Mouse (Mus musculus) liver, embryonic 16.5 days (tissue): ENCODE measurements around the gene H2al1e. TPM values are rescaled to one million over a fixed set of nuclear protein-coding genes. Genes with fewer than 3 reads are reported as not detected.
"Not testable (repeated sequence)": the region's sequence is repeated elsewhere in the genome, so short reads cannot be mapped to it uniquely, and the experiment has no call there.

ENCODE experiments used
- ATAC-seq: fragments of 200-750 bp; cut with Nextera tagmentation; 2 replicates; pipeline ENCODE4 v1.8.0; 2017; ENCODE audit warnings: low read depth, mild to moderate bottlenecking, moderate number of reproducible peaks, moderate library complexity
- H3K27ac ChIP-seq: fragments of 300-500 bp; sonication (generic); 2 replicates; pipeline ENCODE4 v1.5.1; 2014; ENCODE audit warnings: mild to moderate bottlenecking, low read length
- H3K27me3 ChIP-seq: fragments of 300-500 bp; sonication (generic); 2 replicates; pipeline ENCODE4 v1.6.1; 2014; ENCODE audit warnings: low read depth, low read length, mixed read lengths; ENCODE audit not compliant: control insufficient read depth, insufficient read depth
- H3K36me3 ChIP-seq: fragments of 300-500 bp; sonication (generic); 2 replicates; pipeline ENCODE4 v1.6.1; 2014; ENCODE audit warnings: mild to moderate bottlenecking; ENCODE audit not compliant: control insufficient read depth, insufficient read depth
- H3K4me1 ChIP-seq: fragments of 300-500 bp; sonication (generic); 2 replicates; pipeline ENCODE4 v1.6.1; 2014; ENCODE audit warnings: low read depth, low read length, mixed read lengths; ENCODE audit not compliant: control insufficient read depth
- H3K4me2 ChIP-seq: fragments of 300-500 bp; sonication (generic); 2 replicates; pipeline ENCODE4 v1.6.1; 2014; ENCODE audit warnings: low read depth, low read length, mixed read lengths
- H3K4me3 ChIP-seq: fragments of 300-500 bp; sonication (generic); 2 replicates; pipeline ENCODE4 v1.5.1; 2014; ENCODE audit warnings: low read depth, mild to moderate bottlenecking, low read length
- H3K9ac ChIP-seq: fragments of 300-500 bp; sonication (generic); 2 replicates; pipeline ENCODE4 v1.6.1; 2014; ENCODE audit warnings: low read depth, low read length
- H3K9me3 ChIP-seq: fragments of 300-500 bp; sonication (generic); replicated peaks from 2 replicates; pipeline ENCODE4 v1.6.1; 2016; ENCODE audit warnings: low read length; ENCODE audit not compliant: control insufficient read depth
- WGBS: fragments of 180-500 bp; shearing (Covaris S2); extraction: QIAGEN DNeasy Blood & Tissue Kit; methylation state at CpG from one replicate; pipeline ENCODE4 v1.1.7; 2014; ENCODE audit not compliant: insufficient replicate concordance; 5-methylcytosine and 5-hydroxymethylcytosine counted together
- polyA plus RNA-seq: library from polyadenylated mRNA; unstranded; fragments of >200 nt; fragmentation: Nextera tagmentation; extraction: Ambion mirVana; gene quantifications from 2 replicates; pipeline ENCODE4 v1.2.1, GENCODE M21; 2015

Gene H2al1e
- polyA plus RNA-seq, 1 experiment from 2014 or later: not detected

- ATAC-seq, H3K27ac ChIP-seq, H3K9me3 ChIP-seq, H3K4me1 ChIP-seq, H3K4me3 ChIP-seq, H3K4me2 ChIP-seq, H3K9ac ChIP-seq, H3K27me3 ChIP-seq, H3K36me3 ChIP-seq: not testable (repeated sequence)
- WGBS: no CpG with 5 or more reads among the region's 3 CpGs
Measured at GRCm38 (mm10) chrX:11298957-11299356, 12.8 kb upstream of the H2al1e start, which contains the start of gene H2al1a. H2al1a (plus strand) TSS chrX:11299257.

- H3K4me3 ChIP-seq, H3K36me3 ChIP-seq, H3K9me3 ChIP-seq, H3K27me3 ChIP-seq, H3K4me1 ChIP-seq, ATAC-seq, H3K4me2 ChIP-seq, H3K9ac ChIP-seq, H3K27ac ChIP-seq: not testable (repeated sequence)
- 62% methylated on average over 1 of the region's 3 CpGs for WGBS
Measured at GRCm38 (mm10) chrX:11302132-11302531, 9.6 kb upstream of the H2al1e start, which contains the start of gene H2al1b. H2al1b (plus strand) TSS chrX:11302432.

- not testable (repeated sequence) for H3K4me2 ChIP-seq, H3K4me1 ChIP-seq, ATAC-seq, H3K36me3 ChIP-seq, H3K27me3 ChIP-seq, H3K9me3 ChIP-seq, H3K4me3 ChIP-seq, H3K9ac ChIP-seq, H3K27ac ChIP-seq
- 60% methylated on average over 1 of the region's 6 CpGs for WGBS
Measured at GRCm38 (mm10) chrX:11305355-11305754, 6.4 kb upstream of the H2al1e start, which contains the start of gene H2al1c. H2al1c (plus strand) TSS chrX:11305655.

- WGBS: no CpG with 5 or more reads among the region's 6 CpGs
Measured at GRCm38 (mm10) chrX:11308524-11308923, 3.2 kb upstream of the H2al1e start, which contains the start of gene H2al1d. H2al1d (plus strand) TSS chrX:11308824.

GRCm38 (mm10) chrX:11314858-11315257, 3.1 kb downstream of the H2al1e start, which contains the start of gene H2al1f:
H2al1f (plus strand) TSS chrX:11315158.
- H3K9ac ChIP-seq, H3K9me3 ChIP-seq, H3K4me2 ChIP-seq, H3K27ac ChIP-seq, H3K36me3 ChIP-seq, H3K4me1 ChIP-seq, H3K27me3 ChIP-seq, H3K4me3 ChIP-seq, ATAC-seq: not testable (repeated sequence)
- WGBS: no CpG with 5 or more reads among the region's 6 CpGs

More at GRCm38 (mm10) chrX:11308524-11308923, 3.2 kb upstream of the H2al1e start, which contains the start of gene H2al1d:
- ATAC-seq, H3K4me3 ChIP-seq, H3K27me3 ChIP-seq, H3K4me1 ChIP-seq, H3K4me2 ChIP-seq, H3K9ac ChIP-seq, H3K36me3 ChIP-seq, H3K27ac ChIP-seq, H3K9me3 ChIP-seq: not testable (repeated sequence)

- no CpG with 5 or more reads among the region's 3 CpGs for WGBS
- H3K9me3 ChIP-seq, H3K4me3 ChIP-seq, H3K36me3 ChIP-seq, H3K4me2 ChIP-seq, H3K27ac ChIP-seq, H3K4me1 ChIP-seq, H3K9ac ChIP-seq, H3K27me3 ChIP-seq, ATAC-seq: not testable (repeated sequence)
Measured at GRCm38 (mm10) chrX:11317956-11318355, 6.2 kb downstream of the H2al1e start, which contains the start of gene H2al1g. H2al1g (plus strand) TSS chrX:11318256.

GRCm38 (mm10) chrX:11321192-11321591, 9.5 kb downstream of the H2al1e start, which contains the start of gene H2al1h:
H2al1h (plus strand) TSS chrX:11321492.
- ATAC-seq, H3K27ac ChIP-seq: not testable (repeated sequence)
- WGBS: no CpG with 5 or more reads among the region's 6 CpGs

GRCm38 (mm10) chrX:11324359-11324758, 12.6 kb downstream of the H2al1e start, which contains the start of gene H2al1i:
H2al1i (plus strand) TSS chrX:11324659.
- H3K9ac ChIP-seq, ATAC-seq, H3K4me1 ChIP-seq, H3K27me3 ChIP-seq, H3K4me3 ChIP-seq, H3K9me3 ChIP-seq, H3K36me3 ChIP-seq, H3K27ac ChIP-seq, H3K4me2 ChIP-seq: not testable (repeated sequence)
- 77% methylated on average over 2 of the region's 5 CpGs for WGBS

More at GRCm38 (mm10) chrX:11321192-11321591, 9.5 kb downstream of the H2al1e start, which contains the start of gene H2al1h:
- H3K9ac ChIP-seq, H3K36me3 ChIP-seq, H3K27me3 ChIP-seq, H3K4me1 ChIP-seq, H3K4me2 ChIP-seq, H3K4me3 ChIP-seq, H3K9me3 ChIP-seq: not testable (repeated sequence)

GRCm38 (mm10) chrX:11327522-11327921, 15.8 kb downstream of the H2al1e start, which contains the start of gene H2al1j:
H2al1j (plus strand) TSS chrX:11327822.
- not testable (repeated sequence) for H3K4me3 ChIP-seq, ATAC-seq, H3K9ac ChIP-seq, H3K4me2 ChIP-seq, H3K9me3 ChIP-seq, H3K27me3 ChIP-seq, H3K4me1 ChIP-seq, H3K27ac ChIP-seq, H3K36me3 ChIP-seq
- 71% methylated on average over 2 of the region's 2 CpGs for WGBS
